Mouse (Mus musculus): ENCODE measurements around the gene Gm17509.

- no peak for TF ChIP-seq CTCF (IDR thresholded peaks at IDR 0.05; ENCODE audit: low read depth, low read length)
- no peak for TF ChIP-seq POLR2A (IDR thresholded peaks at IDR 0.05; ENCODE audit: borderline replicate concordance, low read depth, low read length)
These were observed 23.2 kb downstream of the Gm17509 start for GRCm38 (mm10) chr13:117197666-117198065.
